25 mouse cellular contexts compared by ENCODE assay signal in the genomic region with DNA sequence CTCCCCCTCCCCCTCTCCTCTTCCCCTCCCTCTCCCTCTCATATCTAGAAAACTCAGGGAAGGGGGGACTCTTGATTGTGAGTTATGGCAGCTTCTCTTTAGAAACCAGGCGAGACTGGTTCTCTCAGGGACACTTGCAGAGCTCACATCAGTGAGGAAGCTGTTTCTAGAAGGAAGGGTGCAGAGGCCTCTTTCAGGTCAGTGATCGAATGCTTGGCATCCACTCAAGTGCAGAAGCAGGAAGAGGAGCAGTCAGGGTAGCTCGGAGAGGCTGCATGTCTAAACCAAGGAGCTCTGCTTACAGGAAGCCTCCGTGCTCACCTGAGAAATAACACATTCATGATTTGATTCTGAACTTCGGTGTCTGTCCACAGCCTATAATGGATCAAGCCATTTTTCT.
DNase-seq lines count a peak whose midpoint lies in the region; ATAC-seq lines count a peak whose summit lies in the region.
"Had no signal": no experiment of that assay in that cellular context is flagged by ENCODE, and none has a peak within 500 bp of the region (broad histone marks: within the 10 kb centered on the region; RNA-seq: fewer than 3 reads in every experiment).

No protein-coding gene starts in this region.

- H3K4me2 ChIP-seq in liver, embryonic 12.5 days, result no peak overlapping the region
- H3K4me2 ChIP-seq: embryonic facial prominence, embryonic 12.5 days; embryonic facial prominence, embryonic 15.5 days; heart, embryonic 11.5 days; heart, embryonic 15.5 days; hindbrain, embryonic 13.5 days; intestine, embryonic 15.5 days had no signal

- WGBS in liver, embryonic 12.5 days (ENCODE audit: insufficient replicate concordance), result 60% methylated on average over 5 of the region's 5 CpGs

- 0 out of 2 replicates have a peak, but pooled peaks have one; percentile 25 for ATAC-seq in common myeloid progenitor, adult 5-6 weeks (replicated peaks; ENCODE audit: low read depth, poor library complexity, severe bottlenecking)
- ATAC-seq in megakaryocyte progenitor cell, adult 5-6 weeks (replicated peaks; ENCODE audit: poor library complexity), result 0 out of 2 replicates have a peak, but pooled peaks have one; percentile 31
- no peak for ATAC-seq in liver, embryonic 12.5 days
- ATAC-seq: CD4-positive, CD25-positive, alpha-beta regulatory T cell, adult 4 months; forebrain, embryonic 14.5 days; forebrain, postnatal 0 days; hindbrain, embryonic 16.5 days; intestine, embryonic 15.5 days had no signal

- H3K27ac ChIP-seq in liver, embryonic 12.5 days, result no peak overlapping the region
- H3K27ac ChIP-seq: embryonic facial prominence, embryonic 12.5 days; embryonic facial prominence, embryonic 15.5 days; heart, embryonic 15.5 days; hindbrain, embryonic 10.5 days; hindbrain, embryonic 13.5 days; intestine, embryonic 15.5 days had no signal

- H3K9me3 ChIP-seq in liver, embryonic 12.5 days (replicated peaks), result no peaks in the 10 kb centered on the region
- H3K9me3 ChIP-seq: embryonic facial prominence, embryonic 12.5 days; embryonic facial prominence, embryonic 15.5 days; heart, embryonic 15.5 days; hindbrain, embryonic 10.5 days; hindbrain, embryonic 13.5 days; intestine, embryonic 15.5 days had no signal

- H3K9ac ChIP-seq in liver, embryonic 12.5 days, result no peak overlapping the region
- H3K9ac ChIP-seq: embryonic facial prominence, embryonic 12.5 days; embryonic facial prominence, embryonic 15.5 days; forebrain, postnatal 0 days; heart, embryonic 15.5 days; hindbrain, embryonic 13.5 days; intestine, embryonic 15.5 days had no signal

- no peaks in the 10 kb centered on the region for H3K4me1 ChIP-seq in liver, embryonic 12.5 days
- H3K4me1 ChIP-seq: embryonic facial prominence, embryonic 12.5 days; embryonic facial prominence, embryonic 15.5 days; heart, embryonic 15.5 days; hindbrain, embryonic 10.5 days; hindbrain, embryonic 13.5 days; intestine, embryonic 15.5 days had no signal

- DNase-seq in spleen, adult 18-20 months, result peak; percentile 7 to 9
- DNase-seq in spleen, adult 12 weeks (ENCODE audit: low spot score), result no peak
- no peak for DNase-seq in cerebellum, adult 9-11 months
- DNase-seq: adrenal gland, adult 2 months; adrenal gland, postnatal 14 days; cerebellum, adult 11 months; cerebellum, adult 2 months; cerebellum, postnatal 10 days; forebrain, postnatal 0 days; gastrocnemius, postnatal 25 days; heart, postnatal 10 days; heart, postnatal 36 days had no signal

- no peaks in the 10 kb centered on the region for H3K27me3 ChIP-seq in liver, embryonic 12.5 days (replicated peaks)
- H3K27me3 ChIP-seq: embryonic facial prominence, embryonic 12.5 days; embryonic facial prominence, embryonic 15.5 days; heart, embryonic 15.5 days; hindbrain, embryonic 13.5 days; intestine, embryonic 15.5 days had no signal

- H3K4me3 ChIP-seq in liver, embryonic 12.5 days, result no peak overlapping the region
- H3K4me3 ChIP-seq: embryonic facial prominence, embryonic 12.5 days; embryonic facial prominence, embryonic 15.5 days; heart, embryonic 15.5 days; hindbrain, embryonic 10.5 days; hindbrain, embryonic 13.5 days; intestine, embryonic 15.5 days had no signal

- H3K36me3 ChIP-seq in liver, embryonic 12.5 days, result no peaks in the 10 kb centered on the region
- H3K36me3 ChIP-seq: embryonic facial prominence, embryonic 12.5 days; embryonic facial prominence, embryonic 15.5 days; heart, embryonic 15.5 days; hindbrain, embryonic 10.5 days; hindbrain, embryonic 13.5 days; intestine, embryonic 15.5 days had no signal

Comparison
In these comparisons a context has a peak if more than half of its experiments do, and no peak if none do; other contexts are left out.
1. DNase-seq: peak in spleen, adult 18-20 months (2 of 2); none in spleen, adult 12 weeks (single experiment) and cerebellum, adult 9-11 months (single experiment).